Mouse (Mus musculus): Measurements from ENCODE around the gene Psmb9.
A peak's percentile ranks its signal among the peaks of the same experiment; 100 is the strongest.

Psmb9 gene

DNA sequence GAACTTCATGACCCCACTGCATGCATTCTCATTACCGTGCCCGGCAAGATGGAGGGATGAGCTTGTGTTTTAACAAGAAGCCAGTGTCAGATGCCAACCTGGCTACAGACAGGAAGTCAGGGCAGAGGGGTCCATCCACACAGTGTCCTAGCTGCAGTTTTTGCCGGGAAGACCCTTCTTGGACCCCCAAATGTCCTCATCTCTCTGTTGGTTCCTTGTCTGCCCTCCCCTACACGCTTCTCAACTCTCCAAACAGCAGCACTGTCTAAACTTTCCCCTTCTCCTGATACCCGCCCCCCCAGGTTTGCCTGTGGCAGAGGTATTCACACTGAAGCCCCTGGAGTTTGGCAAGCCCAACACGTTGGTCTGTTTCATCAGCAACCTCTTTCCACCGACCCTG, 50.0 kb downstream of the Psmb9 start:
- DNase-seq = no peak

DNA sequence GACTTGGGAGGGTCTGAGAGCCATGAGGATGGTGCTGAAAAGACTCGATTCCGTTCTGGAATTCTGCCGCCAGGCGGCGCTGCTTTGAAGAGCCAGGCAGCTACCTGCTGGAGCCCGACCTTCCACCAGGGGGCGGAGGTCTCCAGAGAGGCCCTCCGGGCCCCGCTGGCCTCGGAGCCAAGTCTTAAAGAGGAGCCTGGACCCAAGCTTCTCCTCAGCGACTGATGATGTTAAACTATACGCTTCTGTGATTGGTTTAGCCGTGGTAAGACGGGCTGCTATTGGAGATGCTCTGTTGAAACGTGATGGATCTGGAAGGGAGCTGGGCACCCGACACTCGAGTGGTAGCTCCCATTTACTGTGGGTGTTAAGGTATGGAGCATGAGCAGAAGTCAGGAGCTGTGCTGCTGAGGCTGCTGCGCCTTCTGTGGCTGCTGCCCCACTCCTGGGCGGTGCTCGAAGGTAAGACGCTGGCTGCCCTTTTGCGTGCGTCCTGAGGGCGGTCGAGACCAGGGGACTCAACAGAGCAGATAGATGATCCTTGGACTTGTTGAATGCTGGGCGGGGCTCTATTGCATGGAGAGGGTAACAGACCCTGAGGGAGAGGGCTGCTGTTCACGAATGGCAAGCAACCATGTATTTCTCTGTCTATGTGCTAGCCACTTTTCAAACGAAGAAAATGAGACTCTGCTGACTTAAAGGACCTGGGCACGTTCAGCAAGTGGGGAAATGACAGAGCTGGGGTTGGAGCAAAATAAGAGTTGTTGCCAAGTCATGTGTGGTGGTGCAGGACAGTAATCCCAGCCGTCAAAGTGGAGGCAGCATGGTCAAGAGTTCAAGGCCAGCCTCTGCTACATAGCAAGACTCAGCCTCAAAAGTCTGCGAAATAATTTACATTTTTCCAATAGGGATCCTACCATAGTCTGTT, 52.0 kb downstream of the Psmb9 start:
- peak; percentile 95 to 98 for DNase-seq

DNA sequence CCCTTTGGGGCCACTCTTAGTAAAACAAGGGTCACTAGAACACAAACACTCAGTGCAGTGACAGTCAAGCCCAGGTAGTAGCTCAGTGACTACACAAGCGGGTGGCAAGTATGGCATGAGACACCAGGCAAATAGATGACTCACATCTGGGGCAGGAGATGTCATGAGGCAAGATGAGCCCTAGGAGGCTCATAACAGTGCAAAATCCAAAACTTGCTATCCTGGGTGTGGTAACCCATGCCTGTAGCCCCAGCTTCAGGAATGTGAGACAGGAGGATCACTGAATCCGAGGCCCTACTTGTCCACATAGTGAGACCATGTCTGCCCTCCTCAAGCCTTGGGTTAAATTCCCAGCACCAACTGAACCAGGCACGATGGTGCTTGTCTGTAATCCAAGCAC, 53.1 kb downstream of the Psmb9 start:
- DNase-seq = no peak

DNA sequence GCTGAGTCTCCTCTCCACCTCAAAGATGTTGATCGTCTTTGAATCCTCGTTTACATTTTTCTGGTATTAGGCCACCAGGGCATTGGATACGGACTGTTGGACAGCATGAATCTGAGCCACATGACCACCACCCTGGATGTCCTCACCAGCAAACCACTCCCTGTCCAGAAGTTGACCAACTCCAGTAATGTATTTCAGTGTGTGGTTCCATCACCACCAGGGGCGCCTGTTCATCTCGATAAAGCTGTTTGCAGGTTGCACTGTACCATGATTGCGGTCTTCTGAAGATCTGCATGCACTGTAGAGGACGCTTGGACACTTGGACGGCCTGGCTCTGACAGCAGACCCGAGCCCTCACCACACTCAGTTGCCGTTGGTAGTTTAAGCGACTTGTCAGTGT, 54.3 kb downstream of the Psmb9 start:
- peak in 1 of 2 experiments; percentile 48 for DNase-seq

Measured in spleen, adult 18-20 months (tissue).